Mouse (Mus musculus) heart, embryonic 14.5 days (tissue): ENCODE measurements at regions not wholly inside any gene's neighbourhood (a gene's known extent, or its start where the extent isn't known, plus 50 kb on each side); places are given as distances from the start of the nearest gene placed in this dataset.

Experiments used
- ATAC-seq: fragments of 200-750 bp; cut with Nextera tagmentation; 2 replicates; pipeline ENCODE4 v1.8.0; 2017; ENCODE audit warnings: low read depth, moderate TSS enrichment; ENCODE audit not compliant: insufficient number of reproducible peaks, insufficient read depth, low FRiP score
- H3K27ac ChIP-seq, 2 experiments: fragments of 200-500 bp in 1 of 2; fragments of 300-500 bp in 1 of 2; sonication (generic) in 1 of 2; replicated peaks in 1 of 2; 2 replicates each; pipeline ENCODE4 v1.5.1; 2012 to 2014; ENCODE audit warnings: low read depth in 2 of 2, low read length in 2 of 2, control low read depth in 1 of 2, mild to moderate bottlenecking in 1 of 2, mixed read lengths in 1 of 2; ENCODE audit not compliant: control insufficient read depth in 1 of 2, insufficient read depth in 1 of 2
- H3K27me3 ChIP-seq: fragments of 300-500 bp; sonication (generic); 2 replicates; pipeline ENCODE4 v1.6.1; 2014; ENCODE audit warnings: mild to moderate bottlenecking, low read length, control low read depth; ENCODE audit not compliant: control insufficient read depth, insufficient read depth
- H3K36me3 ChIP-seq: fragments of 300-500 bp; sonication (generic); 2 replicates; pipeline ENCODE4 v1.6.1; 2014; ENCODE audit warnings: mild to moderate bottlenecking, control low read depth, low read length, mixed read lengths; ENCODE audit not compliant: control insufficient read depth, insufficient read depth
- H3K4me1 ChIP-seq, 2 experiments: fragments of 200-500 bp in 1 of 2; fragments of 300-500 bp in 1 of 2; sonication (generic) in 1 of 2; 2 replicates each; pipeline ENCODE4 v1.6.1; 2012 to 2014; ENCODE audit warnings: low read length in 2 of 2, control low read depth in 1 of 2, mixed read lengths in 1 of 2; ENCODE audit not compliant: control insufficient read depth in 2 of 2, insufficient read depth in 2 of 2
- H3K4me2 ChIP-seq: fragments of 300-500 bp; sonication (generic); 2 replicates; pipeline ENCODE4 v1.6.1; 2014; ENCODE audit warnings: mild to moderate bottlenecking, low read length
- H3K4me3 ChIP-seq, 2 experiments: fragments of 200-500 bp in 1 of 2; fragments of 300-500 bp in 1 of 2; sonication (generic) in 1 of 2; 2 replicates each; pipeline ENCODE4 v1.5.1; 2012 to 2014; ENCODE audit warnings: low read length in 2 of 2, mild to moderate bottlenecking in 2 of 2, control low read depth in 1 of 2, low read depth in 1 of 2, moderate library complexity in 1 of 2; ENCODE audit not compliant: control insufficient read depth in 1 of 2, insufficient read depth in 1 of 2
- H3K9ac ChIP-seq: fragments of 300-500 bp; sonication (generic); 2 replicates; pipeline ENCODE4 v1.6.1; 2014; ENCODE audit warnings: mild to moderate bottlenecking, low read length
- H3K9me3 ChIP-seq: fragments of 300-500 bp; sonication (generic); 2 replicates; pipeline ENCODE4 v1.6.1; 2016; ENCODE audit warnings: low read length, control low read depth; ENCODE audit not compliant: control insufficient read depth
- WGBS: fragments of 180-500 bp; shearing (Covaris S2); extraction: QIAGEN DNeasy Blood & Tissue Kit; methylation state at CpG from one replicate; pipeline ENCODE4 v1.1.7; 2014; 5-methylcytosine and 5-hydroxymethylcytosine counted together

GRCm38 (mm10) chr6:139159741-139160140 lies 342.0 kb downstream of the Rergl start:
- Histone ChIP-seq H3K36me3 (no peaks in the 10 kb centered on the region), H3K4me3 (no peak overlapping the region), H3K27ac (no peak overlapping the region), H3K4me2 (no peak overlapping the region), H3K4me1 (no peaks in the 10 kb centered on the region), H3K9me3 (no peaks in the 10 kb centered on the region), H3K27me3 (no peaks in the 10 kb centered on the region), H3K9ac (no peak overlapping the region)
- ATAC-seq = no peak
- 66% methylated on average over 4 of the region's 4 CpGs for WGBS

GRCm38 (mm10) chr6:139154802-139155201 lies 347.0 kb downstream of the Rergl start:
- no peaks in the 10 kb centered on the region for H3K9me3 ChIP-seq
- H3K36me3 ChIP-seq = no peaks in the 10 kb centered on the region
- 71% methylated on average over 1 of the region's 1 CpGs for WGBS
- ATAC-seq = no peak
- no peak overlapping the region for H3K27ac ChIP-seq
- H3K9ac ChIP-seq = no peak overlapping the region
- no peak overlapping the region for H3K4me3 ChIP-seq
- no peak overlapping the region for H3K4me2 ChIP-seq
- no peaks in the 10 kb centered on the region for H3K4me1 ChIP-seq
- H3K27me3 ChIP-seq = no peaks in the 10 kb centered on the region

- 70% methylated on average over 2 of the region's 6 CpGs for WGBS
- H3K9ac ChIP-seq = no peak overlapping the region
- H3K36me3 ChIP-seq = no peaks in the 10 kb centered on the region
- H3K9me3 ChIP-seq = no peaks in the 10 kb centered on the region
- H3K27me3 ChIP-seq = no peaks in the 10 kb centered on the region
- no peak overlapping the region for H3K4me3 ChIP-seq
- no peaks in the 10 kb centered on the region for H3K4me1 ChIP-seq
- H3K27ac ChIP-seq = no peak overlapping the region
- no peak for ATAC-seq
- H3K4me2 ChIP-seq = no peak overlapping the region
These were observed 366.1 kb downstream of the Rergl start for GRCm38 (mm10) chr6:139135693-139136092.

- Histone ChIP-seq H3K9ac (no peak overlapping the region), H3K4me2 (no peak overlapping the region), H3K27ac (no peak overlapping the region), H3K9me3 (no peaks in the 10 kb centered on the region), H3K4me1 (no peaks in the 10 kb centered on the region), H3K27me3 (no peaks in the 10 kb centered on the region), H3K4me3 (no peak overlapping the region), H3K36me3 (no peaks in the 10 kb centered on the region)
- ATAC-seq = no peak
- 90% methylated on average over 15 of the region's 15 CpGs for WGBS
These were observed 369.6 kb downstream of the Rergl start for GRCm38 (mm10) chr6:139132083-139132679.

- WGBS = 68% methylated on average over 6 of the region's 6 CpGs
- no peak for ATAC-seq
These were observed 393.5 kb downstream of the Rergl start for GRCm38 (mm10) chr6:139108263-139108662.

GRCm38 (mm10) chr6:139103397-139103796 lies 398.4 kb downstream of the Rergl start:
- no peak for ATAC-seq
- Histone ChIP-seq H3K36me3 (no peaks in the 10 kb centered on the region), H3K4me1 (no peaks in the 10 kb centered on the region), H3K9ac (no peak overlapping the region), H3K27me3 (no peaks in the 10 kb centered on the region), H3K4me2 (no peak overlapping the region), H3K4me3 (no peak overlapping the region), H3K9me3 (no peaks in the 10 kb centered on the region), H3K27ac (no peak overlapping the region)
- WGBS = 58% methylated on average over 3 of the region's 3 CpGs

More at GRCm38 (mm10) chr6:139108263-139108662, 393.5 kb downstream of the Rergl start:
- Histone ChIP-seq H3K27ac (no peak overlapping the region), H3K27me3 (no peaks in the 10 kb centered on the region), H3K9me3 (no peaks in the 10 kb centered on the region), H3K4me1 (no peaks in the 10 kb centered on the region), H3K9ac (no peak overlapping the region), H3K4me2 (no peak overlapping the region), H3K36me3 (no peaks in the 10 kb centered on the region), H3K4me3 (no peak overlapping the region)

GRCm38 (mm10) chr6:139099273-139099672 lies 402.5 kb downstream of the Rergl start:
- Histone ChIP-seq H3K4me2 (no peak overlapping the region), H3K36me3 (no peaks in the 10 kb centered on the region), H3K4me1 (no peaks in the 10 kb centered on the region), H3K27ac (no peak overlapping the region), H3K9ac (no peak overlapping the region), H3K9me3 (no peaks in the 10 kb centered on the region), H3K4me3 (no peak overlapping the region), H3K27me3 (no peaks in the 10 kb centered on the region)
- no peak for ATAC-seq
- 81% methylated on average over 11 of the region's 11 CpGs for WGBS

GRCm38 (mm10) chr6:139075433-139075832 lies 417.1 kb upstream of the Igbp1b start:
- H3K27ac ChIP-seq = no peak overlapping the region

More at GRCm38 (mm10) chr6:139075433-139075832, 417.1 kb upstream of the Igbp1b start:
- H3K9me3 ChIP-seq = no peaks in the 10 kb centered on the region
- H3K4me2 ChIP-seq = no peak overlapping the region
- 79% methylated on average over 4 of the region's 4 CpGs for WGBS
- no peak overlapping the region for H3K9ac ChIP-seq
- H3K4me3 ChIP-seq = no peak overlapping the region
- no peaks in the 10 kb centered on the region for H3K36me3 ChIP-seq
- H3K27me3 ChIP-seq = no peaks in the 10 kb centered on the region
- no peaks in the 10 kb centered on the region for H3K4me1 ChIP-seq
- ATAC-seq = no peak
